Mouse (Mus musculus): ENCODE results near the gene Tmem256.

GRCm38 (mm10) chr11:69797924-69798323, 40.4 kb upstream of the Tmem256 start:
- TF ChIP-seq CTCF (IDR thresholded peaks at IDR 0.05; ENCODE audit: low read depth) (no peak), EP300 (IDR thresholded peaks at IDR 0.05; ENCODE audit: low read depth) (no peak)

Measured in liver, postnatal 0 days (tissue).